Mouse (Mus musculus) adrenal gland, postnatal 36 days (tissue): ENCODE measurements around the gene Gm21698. TPM values are rescaled to one million over a fixed set of nuclear protein-coding genes. Genes with fewer than 3 reads are reported as not detected.
A peak's percentile ranks its signal among the peaks of the same experiment; 100 is the strongest.
"Not testable (repeated sequence)": the region's sequence is repeated elsewhere in the genome, so short reads cannot be mapped to it uniquely, and the experiment has no call there.

Experiments used
- DNase-seq, 2 experiments: peaks; one replicate each; pipeline ENCODE4 v3.0.0; 2021; ENCODE audit warnings: mixed read lengths in 1 of 2
- long read RNA-seq, 2 experiments: library from polyadenylated mRNA; stranded (forward); transcript quantifications; one replicate each; pipeline ENCODE4 v2.0.0; 2021; ENCODE audit warnings: borderline sequencing depth in 2 of 2
- total RNA-seq, 2 experiments: library from RNA; stranded (reverse); gene quantifications; 2 replicates each; pipeline ENCODE4 v1.2.3; 2021

Gm21698 gene
- total RNA-seq: not detected
- long read RNA-seq, experiment 1: 0 reads
- long read RNA-seq, experiment 2: 0 reads

DNA sequence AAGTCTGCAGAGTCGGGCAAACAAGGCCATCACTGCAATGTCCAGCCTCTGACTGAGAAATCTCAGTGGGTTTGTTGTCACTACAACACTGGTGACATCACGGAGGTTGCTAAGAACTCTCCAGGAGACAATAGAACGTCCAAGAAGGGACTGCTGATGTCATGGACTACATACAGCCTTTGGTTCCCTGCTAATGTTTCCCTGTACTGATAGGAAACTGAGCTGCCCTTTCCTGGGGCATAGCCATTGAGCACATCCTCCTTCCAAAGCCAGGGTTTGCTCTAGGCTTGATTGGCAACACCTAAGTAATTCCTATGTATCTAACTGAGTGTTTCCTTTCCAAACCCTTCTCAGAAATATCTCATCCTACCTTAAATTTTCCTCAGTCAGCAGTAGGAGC, at the start of gene Gm21698:
TSS of gene Gm21698 (minus strand) at position 101 of the 400 bp plus-strand sequence.
- not testable (repeated sequence) for DNase-seq

- not testable (repeated sequence) for DNase-seq
Measured at GRCm38 (mm10) chr5:26022816-26023215, 34.4 kb upstream of the Gm21698 start, which contains the start of gene Gm5862. Gene Gm5862 (minus strand): TSS chr5:26022916.

DNA sequence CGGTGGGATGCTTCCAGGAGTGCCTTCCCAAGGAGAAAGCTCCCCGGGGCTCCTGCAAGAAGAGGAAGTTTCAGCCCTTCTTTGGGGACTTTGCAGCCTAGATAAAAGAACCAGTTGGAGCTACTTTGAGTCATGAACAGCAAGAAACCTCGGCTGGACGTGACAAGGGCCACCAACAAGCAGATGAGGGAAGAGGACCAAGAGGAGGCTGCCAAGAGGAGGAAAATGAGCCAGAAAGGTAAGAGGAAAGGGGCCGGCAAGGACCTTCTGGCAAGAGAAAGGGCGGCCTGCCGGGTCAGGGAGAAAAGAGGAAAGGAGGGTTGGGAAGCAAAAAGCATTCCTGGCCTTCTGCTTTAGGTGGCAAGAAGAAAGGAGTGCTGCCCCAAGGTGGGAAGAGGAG, 19.2 kb upstream of the Gm21698 start:
- DNase-seq: not testable (repeated sequence)

DNA sequence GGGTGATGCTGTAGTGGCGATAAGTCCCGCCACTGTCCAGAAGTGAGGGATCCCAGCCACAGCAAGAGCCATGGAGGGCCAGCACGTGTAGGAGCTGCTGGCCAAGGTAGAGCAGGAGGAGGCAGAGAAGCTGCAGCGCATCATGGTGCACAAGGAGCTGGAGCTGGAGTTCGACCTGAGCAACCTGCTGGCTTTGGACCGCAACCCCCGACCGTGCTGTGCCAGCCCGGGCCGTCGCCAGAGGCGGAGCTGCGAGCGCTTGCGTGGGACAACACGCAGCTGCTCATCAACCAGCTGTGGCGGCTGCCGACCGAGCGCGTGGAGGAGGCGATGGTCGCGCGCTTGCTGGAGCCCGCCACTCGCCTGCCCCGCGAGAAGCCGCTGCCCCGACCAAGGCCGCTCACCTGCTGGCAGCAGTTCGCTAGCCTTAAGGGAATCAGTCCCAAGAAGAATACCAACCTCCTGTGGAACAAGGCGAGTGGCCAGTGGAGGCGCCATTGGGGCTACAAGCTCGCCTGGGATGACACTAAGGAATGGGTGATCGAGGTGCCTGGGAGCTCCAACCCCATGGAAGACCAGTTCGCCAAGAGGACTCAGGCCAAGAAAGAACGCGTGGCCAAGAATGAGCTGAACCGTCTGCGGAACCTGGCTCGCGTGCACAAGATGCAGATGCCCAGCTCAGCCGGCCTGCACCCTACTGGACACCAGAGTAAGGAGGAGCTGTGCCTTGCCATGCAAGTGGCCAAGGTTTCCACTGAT, 18.7 kb upstream of the Gm21698 start:
- DNase-seq: peak; percentile 37 to 49

- not testable (repeated sequence) for DNase-seq
Measured at GRCm38 (mm10) chr5:26004698-26005097, 16.2 kb upstream of the Gm21698 start, which contains the start of gene Gm1979. Gene Gm1979 (minus strand): TSS chr5:26004798.

GRCm38 (mm10) chr5:25972563-25972962, 15.9 kb downstream of the Gm21698 start, which contains the start of gene Gm21680:
Gene Gm21680 (minus strand): TSS chr5:25972663.
- DNase-seq: not testable (repeated sequence)

DNA sequence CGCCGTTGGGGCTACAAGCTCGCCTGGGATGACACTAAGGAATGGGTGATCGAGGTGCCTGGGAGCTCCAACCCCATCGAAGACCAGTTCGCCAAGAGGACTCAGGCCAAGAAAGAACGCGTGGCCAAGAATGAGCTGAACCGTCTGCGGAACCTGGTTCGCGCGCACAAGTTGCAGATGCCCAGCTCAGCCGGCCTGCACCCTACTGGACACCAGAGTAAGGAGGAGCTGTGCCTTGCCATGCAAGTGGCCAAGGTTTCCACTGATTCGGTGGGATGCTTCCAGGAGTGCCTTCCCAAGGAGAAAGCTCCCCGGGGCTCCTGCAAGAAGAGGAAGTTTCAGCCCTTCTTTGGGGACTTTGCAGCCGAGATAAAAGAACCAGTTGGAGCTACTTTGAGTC, 31.4 kb downstream of the Gm21698 start:
- not testable (repeated sequence) for DNase-seq

DNA sequence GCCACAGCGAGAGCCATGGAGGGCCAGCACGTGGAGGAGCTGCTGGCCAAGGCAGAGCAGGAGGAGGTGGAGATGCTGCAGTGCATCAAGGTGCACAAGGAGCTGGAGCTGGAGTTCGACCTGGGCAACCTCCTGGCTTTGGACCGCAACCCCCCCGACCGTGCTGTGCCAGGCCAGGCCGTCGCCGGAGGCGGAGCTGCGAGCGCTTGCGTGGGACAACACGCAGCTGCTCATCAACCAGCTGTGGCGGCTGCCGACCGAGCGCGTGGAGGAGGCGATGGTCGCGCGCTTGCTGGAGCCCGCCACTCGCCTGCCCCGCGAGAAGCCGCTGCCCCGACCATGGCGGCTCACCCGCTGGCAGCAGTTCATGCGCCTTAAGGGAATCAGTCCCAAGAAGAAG, 31.8 kb downstream of the Gm21698 start:
- DNase-seq: peak; percentile 28 to 36

- not testable (repeated sequence) for DNase-seq
Measured at GRCm38 (mm10) chr5:25954317-25954716, 34.1 kb downstream of the Gm21698 start, which contains the start of gene Gm21671. Gene Gm21671 (minus strand): TSS chr5:25954417.

GRCm38 (mm10) chr5:25945391-25945790, 43.1 kb downstream of the Gm21698 start:
- DNase-seq: not testable (repeated sequence)

GRCm38 (mm10) chr5:25942281-25942680, 46.2 kb downstream of the Gm21698 start, which contains the start of gene Gm21663:
Gene Gm21663 (minus strand): TSS chr5:25942381.
- DNase-seq: not testable (repeated sequence)

Other genes starting within 250 kb of the Gm21698 start
- 10 to 100 TPM in 1 of 2 experiments, 1 to 10 TPM in 1; 8.4 to 10.3 TPM for gene Actr3b, start 228.7 kb downstream of the Gm21698 start, total RNA-seq
- gene Gm21663, start 46.3 kb downstream of the Gm21698 start, total RNA-seq: not detected
- under 1 TPM in 1 of 2 experiments, not detected in 1; 0.13 TPM for gene Gm21671, start 34.2 kb downstream of the Gm21698 start, total RNA-seq
- not detected for gene Gm21680, start 16.0 kb downstream of the Gm21698 start, total RNA-seq
- gene Gm1979, start 16.1 kb upstream of the Gm21698 start, total RNA-seq: not detected
- gene Gm5862, start 34.3 kb upstream of the Gm21698 start, total RNA-seq: not detected
- not detected for gene Speer4a, start 50.9 kb upstream of the Gm21698 start, total RNA-seq
- gene Gm7347, start 69.9 kb upstream of the Gm21698 start, total RNA-seq: not detected
- not detected for gene Gm10471, start 100.6 kb upstream of the Gm21698 start, total RNA-seq
- not detected for gene 5031410I06Rik, start 116.7 kb upstream of the Gm21698 start, total RNA-seq
- not detected for gene Gm10220, start 132.8 kb upstream of the Gm21698 start, total RNA-seq